Mouse (Mus musculus) embryonic facial prominence, embryonic 10.5 days (tissue): Measurements from ENCODE around the gene Trim16. TPM values are rescaled to one million over a fixed set of nuclear protein-coding genes. Genes with fewer than 3 reads are reported as not detected.

ENCODE experiments used
- DNase-seq: peaks from one replicate; pipeline ENCODE4 v3.0.0-alpha.2; 2017; ENCODE audit warnings: low spot score
- H3K27ac ChIP-seq: fragments of 300-500 bp; sonication (generic); replicated peaks from 2 replicates; pipeline ENCODE4 v1.5.1; 2016; ENCODE audit warnings: mild to moderate bottlenecking
- H3K27me3 ChIP-seq: fragments of 300-500 bp; sonication (generic); replicated peaks from 2 replicates; pipeline ENCODE4 v1.6.1; 2016; ENCODE audit warnings: low read depth, mild to moderate bottlenecking; ENCODE audit not compliant: poor library complexity, severe bottlenecking
- H3K36me3 ChIP-seq: fragments of 300-500 bp; sonication (generic); replicated peaks from 2 replicates; pipeline ENCODE4 v1.6.1; 2016; ENCODE audit warnings: mild to moderate bottlenecking, moderate library complexity
- H3K4me1 ChIP-seq: fragments of 300-500 bp; sonication (generic); 2 replicates; pipeline ENCODE4 v1.6.1; 2016
- H3K4me3 ChIP-seq: fragments of 300-500 bp; sonication (generic); 2 replicates; pipeline ENCODE4 v1.5.1; 2016; ENCODE audit warnings: mild to moderate bottlenecking, moderate library complexity
- H3K9me3 ChIP-seq: fragments of 300-500 bp; sonication (generic); 2 replicates; pipeline ENCODE4 v1.6.1; 2016; ENCODE audit warnings: mild to moderate bottlenecking
- WGBS: fragments of 180-500 bp; shearing (Covaris S2); methylation state at CpG from one replicate; pipeline ENCODE4 v1.1.7; 2016; 5-methylcytosine and 5-hydroxymethylcytosine counted together
- polyA plus RNA-seq: library from polyadenylated mRNA; unstranded; fragments of >200 nt; fragmentation: Nextera tagmentation; extraction: Ambion mirVana; gene quantifications from 2 replicates; pipeline ENCODE4 v1.2.1, GENCODE M21; 2016

The Trim16 gene
- polyA plus RNA-seq, 1 experiment from 2014 or later: 3.7 TPM

DNA sequence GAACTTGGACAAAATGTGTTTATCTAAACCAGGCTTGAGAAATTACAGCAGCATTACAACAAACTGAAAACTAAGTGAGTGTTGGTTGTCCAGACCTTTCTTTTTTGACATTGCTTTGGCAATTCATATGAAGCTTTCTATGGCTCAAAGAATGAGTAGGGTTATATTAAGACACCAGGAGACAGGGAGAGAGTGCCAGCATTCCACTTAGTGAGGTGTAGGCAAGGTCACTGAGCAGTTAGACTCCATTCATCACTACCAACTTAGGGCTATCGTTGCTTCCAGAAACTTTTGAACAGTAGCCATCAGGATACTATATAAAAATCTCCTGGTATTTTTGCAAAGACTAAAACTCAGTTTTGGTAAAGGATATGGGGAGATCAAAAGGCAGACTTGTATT, 57.4 kb downstream of the Trim16 start:
- Histone ChIP-seq H3K27me3 (no peaks in the 10 kb centered on the region), H3K4me3 (no peak overlapping the region), H3K9me3 (no peaks in the 10 kb centered on the region), H3K36me3 (0 out of 2 replicates have a peak, but pooled peaks cover 6% of the 10 kb centered on the region), H3K4me1 (peaks cover 12% of the 10 kb centered on the region), H3K27ac (no peak overlapping the region)
- DNase-seq: no peak
- 90% methylated on average over 1 of the region's 1 CpGs for WGBS

GRCm38 (mm10) chr11:62878728-62879127, 58.7 kb downstream of the Trim16 start:
- peaks cover 12% of the 10 kb centered on the region for H3K36me3 ChIP-seq
- H3K4me1 ChIP-seq: peaks cover 12% of the 10 kb centered on the region
- no peaks in the 10 kb centered on the region for H3K9me3 ChIP-seq
- peak overlapping the region; percentile 87; the same call in 1 of the 2 replicates for H3K27ac ChIP-seq
- peak overlapping the region; percentile 72 for H3K4me3 ChIP-seq
- DNase-seq: no peak
- WGBS: 32% methylated on average over 9 of the region's 9 CpGs
- H3K27me3 ChIP-seq: no peaks in the 10 kb centered on the region

- peaks cover 12% of the 10 kb centered on the region for H3K4me1 ChIP-seq
- peak within 1 kb of the TSS; percentile 87 for H3K27ac ChIP-seq
- DNase-seq: peak; percentile 100
- no peaks in the 10 kb centered on the region for H3K27me3 ChIP-seq
- peak within 1 kb of the TSS; percentile 72 for H3K4me3 ChIP-seq
- 2% methylated on average over 55 of the region's 55 CpGs for WGBS
- H3K36me3 ChIP-seq: peaks cover 19% of the 10 kb centered on the region
- H3K9me3 ChIP-seq: no peaks in the 10 kb centered on the region
Measured at GRCm38 (mm10) chr11:62879220-62880048, 59.4 kb downstream of the Trim16 start, which contains the start of gene Tvp23b. TSS of gene Tvp23b (plus strand) at chr11:62879455.

DNA sequence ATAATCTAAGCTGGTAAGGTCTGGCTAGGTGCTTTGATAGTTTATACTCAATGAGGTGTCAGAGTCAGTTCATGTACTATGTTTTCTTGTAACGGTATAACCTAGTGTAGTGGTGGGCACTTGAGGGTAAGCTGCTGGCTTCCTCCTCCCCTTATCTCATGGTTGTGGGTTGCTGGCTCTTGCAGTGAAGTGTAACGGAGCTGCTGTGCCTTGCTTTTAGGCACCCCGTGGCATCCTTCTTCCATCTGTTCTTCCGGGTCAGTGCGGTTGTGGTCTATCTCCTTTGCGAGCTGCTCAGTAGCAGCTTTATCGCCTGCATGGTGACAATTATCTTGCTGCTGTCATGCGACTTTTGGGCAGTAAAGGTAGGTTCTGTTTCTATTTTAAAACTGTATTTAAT, 63.4 kb downstream of the Trim16 start:
- H3K36me3 ChIP-seq: peaks cover 52% of the 10 kb centered on the region
- WGBS: 91% methylated on average over 8 of the region's 8 CpGs
- no peak overlapping the region for H3K27ac ChIP-seq
- H3K4me1 ChIP-seq: peaks cover 5% of the 10 kb centered on the region; the same call in 1 of the 2 replicates
- no peaks in the 10 kb centered on the region for H3K27me3 ChIP-seq
- no peak overlapping the region for H3K4me3 ChIP-seq
- no peaks in the 10 kb centered on the region for H3K9me3 ChIP-seq
- DNase-seq: no peak

DNA sequence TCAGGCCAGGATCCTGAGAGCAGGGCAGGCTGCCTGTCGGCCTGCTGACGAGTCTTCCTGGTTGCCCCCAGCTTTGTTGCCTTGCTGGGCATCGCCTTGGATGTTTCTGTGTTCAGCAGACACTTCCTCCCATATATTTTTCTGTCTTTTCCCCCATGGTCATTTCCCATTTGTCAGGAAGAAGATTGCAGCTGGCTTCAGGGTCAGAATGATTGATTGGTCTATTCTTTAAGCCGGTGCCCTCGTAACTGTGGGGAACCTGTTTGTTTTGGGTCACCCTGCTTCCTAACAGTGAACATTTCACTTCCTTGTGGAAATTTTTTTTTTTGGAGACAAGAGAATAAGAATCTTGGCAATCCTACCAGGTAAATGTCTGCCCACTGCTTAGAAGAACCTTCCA, 65.3 kb downstream of the Trim16 start:
- no peaks in the 10 kb centered on the region for H3K27me3 ChIP-seq
- no peak overlapping the region for H3K27ac ChIP-seq
- peaks cover 69% of the 10 kb centered on the region for H3K36me3 ChIP-seq
- no peaks in the 10 kb centered on the region for H3K9me3 ChIP-seq
- H3K4me3 ChIP-seq: no peak overlapping the region
- H3K4me1 ChIP-seq: no peaks in the 10 kb centered on the region
- DNase-seq: no peak
- WGBS: 91% methylated on average over 5 of the region's 5 CpGs

DNA sequence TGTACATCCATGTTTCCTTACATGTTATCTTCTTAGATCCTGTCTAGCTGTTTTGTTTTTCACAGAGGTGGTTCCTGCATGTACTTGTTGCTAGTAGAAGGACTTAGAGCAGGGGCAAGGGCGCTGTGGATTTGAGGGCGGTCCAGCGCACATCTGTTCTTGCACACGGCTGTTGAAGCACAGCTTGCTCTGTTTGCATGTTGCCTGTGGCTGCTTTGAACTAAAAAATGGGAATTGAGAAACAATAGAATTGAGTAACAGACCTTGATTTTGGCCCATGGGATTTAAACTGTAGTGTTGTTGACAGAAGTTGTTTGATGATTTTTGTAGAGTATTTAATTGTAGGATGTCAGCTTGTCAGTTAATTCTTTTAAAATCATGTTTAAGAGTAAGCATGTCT, 70.8 kb downstream of the Trim16 start:
- Histone ChIP-seq H3K4me3 (no peak overlapping the region), H3K9me3 (no peaks in the 10 kb centered on the region), H3K4me1 (no peaks in the 10 kb centered on the region), H3K36me3 (peaks cover 76% of the 10 kb centered on the region), H3K27ac (no peak overlapping the region), H3K27me3 (no peaks in the 10 kb centered on the region)
- WGBS: 89% methylated on average over 4 of the region's 4 CpGs
- no peak for DNase-seq

GRCm38 (mm10) chr11:62891763-62892162, 71.7 kb downstream of the Trim16 start:
- Histone ChIP-seq H3K4me3 (no peak overlapping the region), H3K36me3 (peaks cover 75% of the 10 kb centered on the region), H3K27ac (no peak overlapping the region), H3K27me3 (no peaks in the 10 kb centered on the region), H3K9me3 (no peaks in the 10 kb centered on the region), H3K4me1 (no peaks in the 10 kb centered on the region)
- WGBS: 94% methylated on average over 11 of the region's 11 CpGs
- DNase-seq: no peak

Other genes with a start within 250 kb of the Trim16 start
- gene Trpv2, start 245.7 kb upstream of the Trim16 start, polyA plus RNA-seq: 2.6 and 3.8 TPM in 2 replicates
- 11.2 and 12.9 TPM in 2 replicates for gene Lrrc75a, start 171.7 kb upstream of the Trim16 start, polyA plus RNA-seq
- 41.9 and 44.2 TPM in 2 replicates for gene Mmgt2, start 171.6 kb upstream of the Trim16 start, polyA plus RNA-seq
- 13.0 and 14.3 TPM in 2 replicates for gene Zfp287, start 88.3 kb upstream of the Trim16 start, polyA plus RNA-seq
- gene Gm10428, start 67.1 kb upstream of the Trim16 start, polyA plus RNA-seq: not detected in 2 replicates
- 25.6 and 28.5 TPM in 2 replicates for gene Zfp286, start 30.8 kb upstream of the Trim16 start, polyA plus RNA-seq
- 0.40 and 0.81 TPM in 2 replicates for gene Fbxw10, start 26.8 kb downstream of the Trim16 start, polyA plus RNA-seq
- 45.4 and 50.0 TPM in 2 replicates for gene Tvp23b, start 59.2 kb downstream of the Trim16 start, polyA plus RNA-seq
- 0.29 TPM in 1 of 2 replicates, not detected in the other for gene Cdrt4, start 131.0 kb downstream of the Trim16 start, polyA plus RNA-seq
- not detected in 2 replicates for gene Tekt3, start 241.4 kb downstream of the Trim16 start, polyA plus RNA-seq